Mouse (Mus musculus): ENCODE results near the gene Cdr1.
A peak's percentile ranks its signal among the peaks of the same experiment; 100 is the strongest.

Gene Cdr1

DNA sequence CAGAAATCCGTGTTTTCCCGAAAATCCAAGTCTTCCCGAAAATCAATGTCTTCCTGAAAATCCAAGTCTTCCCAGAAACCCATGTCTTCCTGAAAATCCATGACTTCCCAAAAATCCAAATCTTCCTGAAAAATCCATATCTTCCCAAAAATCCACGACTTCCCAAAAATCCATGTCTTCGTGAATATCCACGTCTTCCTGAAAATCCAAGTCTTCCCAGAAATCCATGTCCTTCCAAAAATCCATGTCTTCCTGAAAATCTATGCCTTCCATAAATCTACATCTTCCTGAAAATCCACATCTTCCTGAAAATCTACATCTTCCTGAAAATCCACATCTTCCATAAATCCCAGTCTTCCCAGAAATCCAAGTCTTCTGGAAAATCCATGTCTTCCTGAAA lies at the start of gene Cdr1:
Gene Cdr1 (minus strand): TSS at position 101 of the 400 bp plus-strand sequence.
- DNase-seq: no peak

GRCm38 (mm10) chrX:61185869-61186268 lies 511 bp upstream of the Cdr1 start:
- no peak for DNase-seq

DNA sequence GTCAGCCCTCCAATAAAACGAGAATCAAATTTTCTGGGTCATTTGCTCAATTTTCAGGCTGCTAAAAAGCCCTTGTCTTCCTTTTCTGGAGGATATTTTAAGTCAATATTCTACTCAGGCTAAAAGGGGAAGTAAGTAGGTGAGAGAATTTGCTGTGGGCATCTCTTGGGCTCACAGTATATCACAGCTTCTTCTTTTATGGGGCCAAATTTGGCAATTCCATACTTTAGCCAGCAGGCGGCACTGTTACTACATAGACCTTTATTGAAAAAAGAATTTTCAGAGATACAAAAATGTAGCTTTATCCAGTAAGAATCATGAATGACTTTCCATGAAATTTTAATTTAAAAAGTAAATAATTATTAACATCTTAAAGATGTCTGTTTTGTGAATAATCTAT lies 18.8 kb downstream of the Cdr1 start:
- peak; percentile 22 for DNase-seq

GRCm38 (mm10) chrX:61161249-61161648 lies 24.1 kb downstream of the Cdr1 start:
- no peak for DNase-seq

GRCm38 (mm10) chrX:61154657-61155256 lies 30.6 kb downstream of the Cdr1 start:
- no peak for DNase-seq

GRCm38 (mm10) chrX:61154246-61154645 lies 31.1 kb downstream of the Cdr1 start:
- DNase-seq: no peak

DNA sequence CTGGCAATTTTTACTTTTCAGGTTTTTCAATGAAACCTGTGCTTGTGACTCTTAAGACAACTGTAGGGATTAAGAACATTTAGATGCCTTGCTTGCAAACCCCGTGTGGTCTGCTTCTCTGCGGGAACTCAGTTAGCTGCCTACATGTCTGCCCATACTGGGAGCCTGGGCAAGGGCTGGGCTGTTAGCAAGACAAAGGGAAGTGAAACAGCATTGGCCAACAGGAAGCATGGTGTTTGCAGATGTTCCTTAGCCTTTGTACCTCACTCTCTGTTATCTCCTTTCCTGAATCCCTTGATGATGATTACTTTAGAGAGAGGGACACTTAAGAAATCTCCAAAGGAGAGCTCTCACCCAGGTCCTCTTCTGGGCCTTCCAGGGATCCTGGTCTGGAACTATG lies 38.8 kb downstream of the Cdr1 start:
- no peak for DNase-seq

DNA sequence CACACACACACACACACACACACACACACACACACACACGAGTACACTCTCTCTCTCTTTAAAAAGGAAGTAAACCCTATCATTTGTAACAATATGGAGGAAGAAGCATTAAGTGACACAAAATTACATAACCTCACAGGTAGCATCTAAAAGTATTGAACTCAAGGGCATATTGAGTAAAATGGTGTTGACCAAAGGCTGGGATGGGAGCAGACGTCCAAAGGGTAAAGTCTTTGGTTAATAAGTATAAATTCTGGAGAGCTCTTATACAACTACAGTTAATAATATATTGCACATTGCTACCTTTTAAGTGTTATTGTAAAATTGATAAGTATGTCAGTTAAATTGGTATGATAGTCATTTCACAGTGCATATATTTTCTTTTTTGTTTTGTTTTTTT lies 39.9 kb downstream of the Cdr1 start:
- DNase-seq: no peak

DNA sequence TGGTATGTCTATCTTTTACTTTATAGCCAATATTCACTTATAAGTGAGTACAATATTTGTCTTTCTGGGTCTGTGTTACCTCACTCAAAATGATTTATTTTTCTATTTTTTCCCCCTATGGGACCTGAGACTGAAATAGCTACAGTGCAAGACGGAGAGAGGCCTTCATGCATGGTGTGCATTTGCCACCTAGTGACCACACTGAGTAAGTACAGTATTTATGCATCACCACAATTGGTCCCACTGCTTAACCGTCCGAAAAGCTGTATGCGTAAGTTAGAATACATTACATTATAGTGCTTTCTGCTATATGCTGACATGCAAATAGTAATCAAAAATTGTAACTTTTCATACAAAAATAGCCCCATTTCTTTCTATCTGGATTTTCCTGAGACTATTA lies 50.8 kb downstream of the Cdr1 start:
- DNase-seq: no peak
